Mouse (Mus musculus): ENCODE measurements around the gene Foxp1.

DNA sequence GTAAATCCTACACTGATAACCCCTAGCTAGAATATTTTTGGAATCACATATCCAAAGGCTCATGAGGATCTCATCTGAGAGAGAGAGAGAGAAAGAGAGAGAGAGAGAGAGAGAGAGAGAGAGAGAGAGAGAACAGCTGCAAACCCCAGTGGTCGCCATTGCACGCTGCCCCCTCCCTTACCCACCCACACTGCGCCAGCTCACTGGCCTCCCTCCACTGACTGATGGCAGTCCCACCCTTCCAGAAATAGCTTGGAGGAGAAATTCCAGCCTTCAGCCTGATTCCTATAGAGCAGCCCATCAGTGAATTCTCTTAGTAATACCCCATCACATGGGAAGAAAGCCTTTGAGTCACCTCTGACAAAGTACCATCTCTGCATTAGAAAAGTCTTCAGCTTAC lies 271.3 kb downstream of the Foxp1 start:
- TF ChIP-seq CTCF (IDR thresholded peaks at IDR 0.05; ENCODE audit: borderline replicate concordance, extremely low read depth, insufficient read depth, insufficient read length): no peak
- no peak for TF ChIP-seq POLR2A (IDR thresholded peaks at IDR 0.05; ENCODE audit: borderline replicate concordance, extremely low read depth, insufficient read depth, insufficient read length, poor library complexity, severe bottlenecking)

All from brain, embryonic 14.5 days (tissue).